In the genomic region with DNA sequence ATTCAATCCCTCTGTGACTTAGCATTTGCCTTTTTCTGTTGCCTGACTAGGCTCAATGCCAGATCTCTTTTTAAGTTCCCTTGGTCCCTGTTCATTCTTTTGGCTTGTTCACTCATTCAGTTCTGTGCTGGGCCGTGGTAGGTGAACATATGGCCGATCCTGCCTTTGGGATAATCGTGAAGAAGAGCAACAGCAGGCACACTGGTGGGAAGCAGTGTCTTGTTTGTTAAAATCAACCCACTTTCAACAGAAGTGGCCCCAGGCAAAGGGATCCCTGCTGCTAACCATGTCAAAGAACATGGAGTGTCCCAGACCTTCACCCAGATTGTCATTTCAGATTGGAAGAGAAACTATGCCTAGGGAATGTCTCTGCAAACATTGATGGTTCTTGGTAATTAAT, we compare ENCODE assay signal across 17 mouse cellular contexts.
A peak's percentile ranks its signal among the peaks of the same experiment; 100 is the strongest.
DNase-seq lines count a peak whose midpoint lies in the region; ATAC-seq and TF ChIP-seq lines count a peak whose summit lies in the region.
"Had no signal": no experiment of that assay in that cellular context is flagged by ENCODE, and none has a peak within 500 bp of the region (broad histone marks: within the 10 kb centered on the region; RNA-seq: fewer than 3 reads in every experiment).

No protein-coding gene starts in this region.

- no peak for TF ChIP-seq POLR2A in cerebellum, adult 2 months (IDR thresholded peaks at IDR 0.05; ENCODE audit: borderline replicate concordance, insufficient read depth, low read length)

- no peaks in the 10 kb centered on the region for H3K9me3 ChIP-seq in hindbrain, embryonic 16.5 days (ENCODE audit: control insufficient read depth, low read length)
- H3K9me3 ChIP-seq: embryonic facial prominence, embryonic 13.5 days; heart, embryonic 10.5 days; limb, embryonic 13.5 days; megakaryocyte, embryonic 14.5 days; neural tube, embryonic 12.5 days had no signal

- TF ChIP-seq CTCF in cerebellum, adult 2 months (IDR thresholded peaks at IDR 0.05; ENCODE audit: borderline replicate concordance, insufficient read depth, low read depth, low read length) = no peak

- H3K27me3 ChIP-seq in cerebellum, adult 2 months (ENCODE audit: control insufficient read depth, insufficient read depth, low read length) = no peaks in the 10 kb centered on the region
- H3K27me3 ChIP-seq in hindbrain, embryonic 16.5 days (replicated peaks; ENCODE audit: control insufficient read depth, insufficient read depth, low read length) = no peaks in the 10 kb centered on the region
- H3K27me3 ChIP-seq: embryonic facial prominence, embryonic 13.5 days; limb, embryonic 13.5 days; megakaryocyte, embryonic 14.5 days; neural tube, embryonic 12.5 days had no signal

- H3K9ac ChIP-seq in hindbrain, embryonic 16.5 days (ENCODE audit: low read depth, low read length) = no peak overlapping the region
- H3K9ac ChIP-seq: embryonic facial prominence, embryonic 13.5 days; limb, embryonic 13.5 days; liver, embryonic 14.5 days; neural tube, embryonic 12.5 days had no signal

- no peaks in the 10 kb centered on the region for H3K36me3 ChIP-seq in hindbrain, embryonic 16.5 days (ENCODE audit: control insufficient read depth, insufficient read depth, low read length)
- H3K36me3 ChIP-seq: embryonic facial prominence, embryonic 13.5 days; heart, embryonic 10.5 days; limb, embryonic 13.5 days; neural tube, embryonic 12.5 days had no signal

- no peak overlapping the region for H3K27ac ChIP-seq in cerebellum, adult 2 months (ENCODE audit: insufficient read depth, low read length)
- no peak overlapping the region for H3K27ac ChIP-seq in hindbrain, embryonic 16.5 days (ENCODE audit: low read depth, low read length)
- H3K27ac ChIP-seq: embryonic facial prominence, embryonic 13.5 days; heart, embryonic 10.5 days; limb, embryonic 13.5 days; liver, embryonic 14.5 days; neural tube, embryonic 12.5 days had no signal

- ATAC-seq in cerebellum, adult (ENCODE audit: insufficient number of reproducible peaks, low FRiP score, low TSS enrichment) = peak; percentile 61
- ATAC-seq in hindbrain, embryonic 16.5 days = peak; percentile 86
- no peak for ATAC-seq in erythroblast, adult 5-6 weeks (replicated peaks; ENCODE audit: low FRiP score, poor library complexity, severe bottlenecking)
- ATAC-seq: lung, postnatal 0 days had no signal

- 4% methylated on average over 3 of the region's 3 CpGs for WGBS in cerebellum, adult 2 months
- 52% methylated on average over 3 of the region's 3 CpGs for WGBS in hindbrain, embryonic 16.5 days

- no peak overlapping the region for H3K4me3 ChIP-seq in cerebellum, adult 2 months (replicated peaks; ENCODE audit: insufficient read depth, low read depth, low read length)
- H3K4me3 ChIP-seq in hindbrain, embryonic 16.5 days (ENCODE audit: low read length) = no peak overlapping the region
- H3K4me3 ChIP-seq: embryonic facial prominence, embryonic 13.5 days; heart, embryonic 10.5 days; limb, embryonic 13.5 days; megakaryocyte, embryonic 14.5 days; neural tube, embryonic 12.5 days had no signal

- no peak overlapping the region for H3K4me2 ChIP-seq in hindbrain, embryonic 16.5 days (ENCODE audit: low read length)
- H3K4me2 ChIP-seq: embryonic facial prominence, embryonic 13.5 days; limb, embryonic 13.5 days; neural tube, embryonic 12.5 days had no signal

- peaks cover 6% of the 10 kb centered on the region; the same call in 1 of the 2 replicates for H3K4me1 ChIP-seq in cerebellum, adult 2 months (ENCODE audit: control insufficient read depth, insufficient read depth, low read length)
- H3K4me1 ChIP-seq in hindbrain, embryonic 16.5 days (ENCODE audit: control insufficient read depth, insufficient read depth, low read depth, low read length) = no peaks in the 10 kb centered on the region
- H3K4me1 ChIP-seq: embryonic facial prominence, embryonic 13.5 days; heart, embryonic 10.5 days; limb, embryonic 13.5 days; megakaryocyte, embryonic 14.5 days; neural tube, embryonic 12.5 days had no signal

- DNase-seq in layer of hippocampus, adult 9-11 months = peak; percentile 12
- no peak for DNase-seq in layer of hippocampus, adult 9-10 months (ENCODE audit: low spot score)
- peak; percentile 21 to 61 for DNase-seq in cerebellum, adult 2 months
- no peak for DNase-seq in spleen, adult 18-20 months
- DNase-seq: gastrocnemius, postnatal 36 days; heart, postnatal 10 days; thymus, postnatal 4 days had no signal

Comparison
In these comparisons a context has a peak if more than half of its experiments do, and no peak if none do; other contexts are left out.
1. DNase-seq: peak in layer of hippocampus, adult 9-11 months (single experiment) and cerebellum, adult 2 months (2 of 2); none in layer of hippocampus, adult 9-10 months (single experiment) and spleen, adult 18-20 months (0 of 2).